Mouse (Mus musculus) left cerebral cortex, postnatal 4 days (tissue): ENCODE data around the gene Fbxo46. TPM values are rescaled to one million over a fixed set of nuclear protein-coding genes. Genes with fewer than 3 reads are reported as not detected.

Source experiments
- DNase-seq: peaks from one replicate; pipeline ENCODE4 v3.0.0-alpha.2; 2022
- intact Hi-C: fragments of 180-260 bp; cut with DNase I; formaldehyde crosslinking; loops from one replicate; pipeline ENCODE4 v1.15.1; 2025
- total RNA-seq, 2 experiments: library from RNA; stranded (reverse); gene quantifications; 2 replicates each; pipeline ENCODE4 v1.2.3; 2021

Gene Fbxo46
- total RNA-seq, 2 experiments from 2014 or later: 17.7 to 18.9 TPM

- intact Hi-C loops: no loop called here
- no peak for DNase-seq
These were observed 44.5 kb downstream of the Fbxo46 start for GRCm38 (mm10) chr7:19164189-19164588.

- DNase-seq: no peak
- intact Hi-C loops: no loop called here
These were observed 45.3 kb downstream of the Fbxo46 start for GRCm38 (mm10) chr7:19164978-19165377.

- DNase-seq: no peak
- intact Hi-C loops: no loop called here
These were observed 46.2 kb downstream of the Fbxo46 start, which contains the start of gene Gipr for GRCm38 (mm10) chr7:19165656-19166423. TSS of gene Gipr (minus strand) at chr7:19166127.

- intact Hi-C loops: no loop called here
- no peak for DNase-seq
These were observed 47.3 kb downstream of the Fbxo46 start for GRCm38 (mm10) chr7:19166990-19167389.

GRCm38 (mm10) chr7:19169506-19169905, 49.8 kb downstream of the Fbxo46 start:
- intact Hi-C loops: no loop called here
- no peak for DNase-seq

- no peak for DNase-seq
These were observed 50.5 kb downstream of the Fbxo46 start for GRCm38 (mm10) chr7:19170142-19170541.

GRCm38 (mm10) chr7:19171831-19172230, 52.2 kb downstream of the Fbxo46 start:
- intact Hi-C loops: no loop called here
- no peak for DNase-seq

More at GRCm38 (mm10) chr7:19170142-19170541, 50.5 kb downstream of the Fbxo46 start:
- intact Hi-C loops: no loop called here

- peak; percentile 93 for DNase-seq
- intact Hi-C loops: no loop called here
These were observed 53.2 kb downstream of the Fbxo46 start for GRCm38 (mm10) chr7:19172874-19173273.

- DNase-seq: peak; percentile 75
- intact Hi-C loops: no loop called here
These were observed 56.3 kb downstream of the Fbxo46 start, which contains the start of gene Eml2 for GRCm38 (mm10) chr7:19175708-19176515. TSS of gene Eml2 (plus strand) at chr7:19176421.

- DNase-seq: no peak
- intact Hi-C loops: no loop called here
These were observed 56.9 kb downstream of the Fbxo46 start for GRCm38 (mm10) chr7:19176516-19176947.

- DNase-seq: no peak
- intact Hi-C loops: no loop called here
These were observed 57.6 kb downstream of the Fbxo46 start for GRCm38 (mm10) chr7:19177216-19177615.

GRCm38 (mm10) chr7:19178035-19178434, 58.4 kb downstream of the Fbxo46 start:
- DNase-seq: no peak
- intact Hi-C loops: no loop called here

- intact Hi-C loops: no loop called here
- peak; percentile 75 for DNase-seq
These were observed 58.9 kb downstream of the Fbxo46 start for GRCm38 (mm10) chr7:19178443-19179092.

GRCm38 (mm10) chr7:19179173-19179572, 59.5 kb downstream of the Fbxo46 start:
- intact Hi-C loops: no loop called here
- DNase-seq: peak; percentile 70

- no peak for DNase-seq
- intact Hi-C loops: no loop called here
These were observed 60.3 kb downstream of the Fbxo46 start for GRCm38 (mm10) chr7:19179936-19180335.

- intact Hi-C loops: no loop called here
- no peak for DNase-seq
These were observed 61.3 kb downstream of the Fbxo46 start for GRCm38 (mm10) chr7:19180862-19181429.

- DNase-seq: no peak
- intact Hi-C loops: no loop called here
These were observed 64.6 kb downstream of the Fbxo46 start for GRCm38 (mm10) chr7:19184250-19184649.

- intact Hi-C loops: no loop called here
- DNase-seq: peak; percentile 45
These were observed 65.1 kb downstream of the Fbxo46 start for GRCm38 (mm10) chr7:19184758-19185157.
